Mouse (Mus musculus) thymus, adult 2 months (tissue): ENCODE results near the gene Pacs2. TPM values are rescaled to one million over a fixed set of nuclear protein-coding genes. Genes with fewer than 3 reads are reported as not detected.

Experiments
- DNase-seq: peaks from one replicate; pipeline ENCODE4 v3.0.0; 2021
- H3K27ac ChIP-seq: fragments of 200-500 bp; 2 replicates; pipeline ENCODE4 v1.5.1; 2012; ENCODE audit warnings: low read length, control low read depth; ENCODE audit not compliant: control insufficient read depth, insufficient read depth
- H3K27me3 ChIP-seq: fragments of 200-500 bp; 2 replicates; pipeline ENCODE4 v1.6.1; 2012; ENCODE audit warnings: mild to moderate bottlenecking, low read length, moderate library complexity, mixed read lengths; ENCODE audit not compliant: control insufficient read depth, insufficient read depth
- H3K36me3 ChIP-seq: fragments of 200-500 bp; 2 replicates; pipeline ENCODE4 v1.6.1; 2012; ENCODE audit warnings: mild to moderate bottlenecking, low read length, moderate library complexity; ENCODE audit not compliant: control insufficient read depth, insufficient read depth
- H3K4me1 ChIP-seq: fragments of 200-500 bp; replicated peaks from 2 replicates; pipeline ENCODE4 v1.6.1; 2012; ENCODE audit warnings: low read length; ENCODE audit not compliant: control insufficient read depth, insufficient read depth
- H3K4me3 ChIP-seq: fragments of 200-500 bp; 2 replicates; pipeline ENCODE4 v1.5.1; 2012; ENCODE audit warnings: mild to moderate bottlenecking, low read length, control low read depth, moderate library complexity; ENCODE audit not compliant: control insufficient read depth, insufficient read depth
- CTCF ChIP-seq: fragments of 200-500 bp; IDR thresholded peaks from 2 replicates; pipeline ENCODE4 v1.5.1; 2012; ENCODE audit warnings: mild to moderate bottlenecking, control low read depth, low read length, moderate library complexity, borderline replicate concordance; ENCODE audit not compliant: control insufficient read depth, poor library complexity, insufficient read depth; ENCODE audit errors: extremely low read depth
- POLR2A ChIP-seq: fragments of 200-500 bp; IDR thresholded peaks from 2 replicates; pipeline ENCODE4 v1.6.1; 2012; ENCODE audit warnings: mild to moderate bottlenecking, low read length, control low read depth, moderate library complexity; ENCODE audit not compliant: control insufficient read depth, poor library complexity, insufficient read depth; ENCODE audit errors: extremely low read depth
- WGBS: fragments of 180-500 bp; shearing (Covaris S2); methylation state at CpG from one replicate; pipeline ENCODE4 v1.1.7; 2018; 5-methylcytosine and 5-hydroxymethylcytosine counted together
- polyA plus RNA-seq: library from polyadenylated mRNA; depleted of rRNA; stranded (reverse); fragments of >200 nt; gene quantifications from 2 replicates; pipeline ENCODE4 v1.2.3, GENCODE M21; 2012

Gene Pacs2
- polyA plus RNA-seq, 1 experiment, result 60.3 TPM

- 17% methylated on average over 15 of the region's 15 CpGs for WGBS
- no peaks in the 10 kb centered on the region for H3K27me3 ChIP-seq
- no peaks in the 10 kb centered on the region for H3K36me3 ChIP-seq
- peak; percentile 33 for DNase-seq
- no peak for TF ChIP-seq POLR2A
- peaks cover 18% of the 10 kb centered on the region for H3K4me1 ChIP-seq
- H3K27ac ChIP-seq, result peak overlapping the region; percentile 46; the same call in 1 of the 2 replicates
- H3K4me3 ChIP-seq, result peak overlapping the region; percentile 54
Observed at GRCm38 (mm10) chr12:113073420-113074328, 59.4 kb downstream of the Pacs2 start.

GRCm38 (mm10) chr12:113074329-113075062 is 60.2 kb downstream of the Pacs2 start, which contains the start of gene Tex22:
TSS of gene Tex22 (plus strand) at chr12:113074502.
- Histone ChIP-seq H3K4me3 (peak within 1 kb of the TSS; percentile 54), H3K4me1 (peaks cover 18% of the 10 kb centered on the region), H3K27me3 (no peaks in the 10 kb centered on the region), H3K36me3 (no peaks in the 10 kb centered on the region), H3K27ac (peak within 1 kb of the TSS; percentile 46)
- WGBS, result 1% methylated on average over 32 of the region's 32 CpGs
- TF ChIP-seq CTCF (peak; percentile 31; the same call in 1 of the 2 replicates), POLR2A (peak; percentile 68; the same call in 1 of the 2 replicates)
- DNase-seq, result peak; percentile 85

GRCm38 (mm10) chr12:113075063-113075454 is 60.8 kb downstream of the Pacs2 start:
- H3K36me3 ChIP-seq, result no peaks in the 10 kb centered on the region
- TF ChIP-seq CTCF, result peak; percentile 94
- peak; percentile 67; the same call in 1 of the 2 replicates for TF ChIP-seq POLR2A
- H3K4me3 ChIP-seq, result peak overlapping the region; percentile 54
- peak overlapping the region; percentile 46 for H3K27ac ChIP-seq
- DNase-seq, result peak; percentile 92
- peaks cover 18% of the 10 kb centered on the region for H3K4me1 ChIP-seq
- no peaks in the 10 kb centered on the region for H3K27me3 ChIP-seq
- 3% methylated on average over 10 of the region's 10 CpGs for WGBS

GRCm38 (mm10) chr12:113075486-113075885 is 61.2 kb downstream of the Pacs2 start:
- DNase-seq, result no peak
- Histone ChIP-seq H3K27ac (no peak overlapping the region), H3K4me3 (no peak overlapping the region), H3K27me3 (no peaks in the 10 kb centered on the region), H3K36me3 (no peaks in the 10 kb centered on the region), H3K4me1 (peaks cover 18% of the 10 kb centered on the region)
- TF ChIP-seq POLR2A (no peak), CTCF (no peak)
- WGBS, result 66% methylated on average over 6 of the region's 6 CpGs

- Histone ChIP-seq H3K4me3 (no peak overlapping the region), H3K27me3 (no peaks in the 10 kb centered on the region), H3K4me1 (no peaks in the 10 kb centered on the region), H3K27ac (no peak overlapping the region), H3K36me3 (no peaks in the 10 kb centered on the region)
- TF ChIP-seq CTCF (no peak), POLR2A (no peak)
- 88% methylated on average over 3 of the region's 3 CpGs for WGBS
- no peak for DNase-seq
Observed at GRCm38 (mm10) chr12:113087276-113087675, 73.0 kb downstream of the Pacs2 start.

- no peak for TF ChIP-seq CTCF
- TF ChIP-seq POLR2A, result no peak
- no peaks in the 10 kb centered on the region for H3K27me3 ChIP-seq
- no peaks in the 10 kb centered on the region for H3K4me1 ChIP-seq
- DNase-seq, result no peak
- no peak overlapping the region for H3K4me3 ChIP-seq
- H3K27ac ChIP-seq, result no peak overlapping the region
- no peaks in the 10 kb centered on the region for H3K36me3 ChIP-seq
- 91% methylated on average over 4 of the region's 4 CpGs for WGBS
Observed at GRCm38 (mm10) chr12:113088026-113088425, 73.7 kb downstream of the Pacs2 start.
